Mouse (Mus musculus): ENCODE results near the gene Ptms. TPM values are rescaled to one million over a fixed set of nuclear protein-coding genes. Genes with fewer than 3 reads are reported as not detected.

Ptms gene
- polyA plus RNA-seq, 1 experiment: 330 TPM

GRCm38 (mm10) chr6:124953991-124954715 is 34.2 kb upstream of the Ptms start:
- H3K36me3 ChIP-seq (replicated peaks; ENCODE audit: low read length): peaks cover 66% of the 10 kb centered on the region

DNA sequence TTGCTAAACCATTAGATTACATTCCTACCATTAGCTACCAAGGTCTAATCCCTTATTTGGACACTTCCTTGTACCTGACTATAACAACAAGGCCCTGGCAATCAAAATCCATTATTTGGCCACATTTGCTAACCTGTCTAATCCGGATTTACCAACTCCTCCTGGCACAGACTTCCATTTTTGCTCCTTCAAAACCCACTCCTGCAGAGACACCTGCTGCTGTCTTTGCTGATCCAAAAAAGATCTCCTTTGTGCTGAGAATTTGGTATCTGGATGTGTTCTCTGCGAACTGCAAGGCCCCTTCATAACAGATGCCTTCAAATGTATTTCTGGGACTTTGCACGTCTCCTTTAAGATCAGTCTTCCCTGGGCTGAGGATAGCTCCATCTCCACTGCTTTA is 23.6 kb upstream of the Ptms start:
- H3K4me1 ChIP-seq: peaks cover 3% of the 10 kb centered on the region; the same call in 1 of the 2 replicates
- H3K9me3 ChIP-seq: 0 out of 2 replicates have a peak, but pooled peaks cover 3% of the 10 kb centered on the region
- peaks cover 11% of the 10 kb centered on the region for H3K36me3 ChIP-seq (replicated peaks; ENCODE audit: low read length)
- peaks cover 2% of the 10 kb centered on the region for H3K27me3 ChIP-seq (replicated peaks)
- TF ChIP-seq GATA1 (IDR thresholded peaks at IDR 0.05; ENCODE audit: borderline replicate concordance, low read length): no peak
- TF ChIP-seq FLI1 (IDR thresholded peaks at IDR 0.05; ENCODE audit: low read length): no peak
- no peak overlapping the region for H3K4me3 ChIP-seq (replicated peaks)

More at GRCm38 (mm10) chr6:124953991-124954715, 34.2 kb upstream of the Ptms start:
- peaks cover 10% of the 10 kb centered on the region for H3K4me1 ChIP-seq
- TF ChIP-seq FLI1 (IDR thresholded peaks at IDR 0.05; ENCODE audit: low read length): no peak
- H3K27me3 ChIP-seq (replicated peaks): no peaks in the 10 kb centered on the region
- H3K9me3 ChIP-seq: peaks cover 30% of the 10 kb centered on the region
- H3K4me3 ChIP-seq (replicated peaks): no peak overlapping the region

GRCm38 (mm10) chr6:124941679-124942078 is 21.8 kb upstream of the Ptms start:
- H3K36me3 ChIP-seq (replicated peaks; ENCODE audit: low read length): peaks cover 29% of the 10 kb centered on the region
- H3K4me1 ChIP-seq: peaks cover 3% of the 10 kb centered on the region; the same call in 1 of the 2 replicates
- H3K27me3 ChIP-seq (replicated peaks): peaks cover 2% of the 10 kb centered on the region
- H3K4me3 ChIP-seq (replicated peaks): no peak overlapping the region
- TF ChIP-seq GATA1 (IDR thresholded peaks at IDR 0.05; ENCODE audit: borderline replicate concordance, low read length) (no peak), FLI1 (IDR thresholded peaks at IDR 0.05; ENCODE audit: low read length) (no peak)
- H3K9me3 ChIP-seq: 0 out of 2 replicates have a peak, but pooled peaks cover 3% of the 10 kb centered on the region

- no peak for TF ChIP-seq GATA1 (IDR thresholded peaks at IDR 0.05; ENCODE audit: borderline replicate concordance, low read length)
- no peak for TF ChIP-seq FLI1 (IDR thresholded peaks at IDR 0.05; ENCODE audit: low read length)
- H3K4me3 ChIP-seq (replicated peaks): no peak overlapping the region
- H3K4me1 ChIP-seq: peaks cover 17% of the 10 kb centered on the region
- H3K9me3 ChIP-seq: 0 out of 2 replicates have a peak, but pooled peaks cover 3% of the 10 kb centered on the region
- peaks cover 60% of the 10 kb centered on the region for H3K36me3 ChIP-seq (replicated peaks; ENCODE audit: low read length)
- H3K27me3 ChIP-seq (replicated peaks): peaks cover 2% of the 10 kb centered on the region
These were observed 18.7 kb upstream of the Ptms start for GRCm38 (mm10) chr6:124938554-124938953.

- H3K4me1 ChIP-seq: peaks cover 21% of the 10 kb centered on the region
- peaks cover 68% of the 10 kb centered on the region for H3K36me3 ChIP-seq (replicated peaks; ENCODE audit: low read length)
- H3K4me3 ChIP-seq (replicated peaks): no peak overlapping the region
- no peak for TF ChIP-seq FLI1 (IDR thresholded peaks at IDR 0.05; ENCODE audit: low read length)
- no peak for TF ChIP-seq GATA1 (IDR thresholded peaks at IDR 0.05; ENCODE audit: borderline replicate concordance, low read length)
- no peaks in the 10 kb centered on the region for H3K27me3 ChIP-seq (replicated peaks)
- H3K9me3 ChIP-seq: no peaks in the 10 kb centered on the region
These were observed 17.6 kb upstream of the Ptms start for GRCm38 (mm10) chr6:124937493-124937892.

GRCm38 (mm10) chr6:124936681-124937080 is 16.8 kb upstream of the Ptms start:
- Histone ChIP-seq H3K4me1 (peaks cover 29% of the 10 kb centered on the region), H3K4me3 (replicated peaks) (no peak overlapping the region), H3K36me3 (replicated peaks; ENCODE audit: low read length) (peaks cover 70% of the 10 kb centered on the region), H3K27me3 (replicated peaks) (no peaks in the 10 kb centered on the region), H3K9me3 (no peaks in the 10 kb centered on the region)
- TF ChIP-seq FLI1 (IDR thresholded peaks at IDR 0.05; ENCODE audit: low read length) (no peak), GATA1 (IDR thresholded peaks at IDR 0.05; ENCODE audit: borderline replicate concordance, low read length) (no peak)

DNA sequence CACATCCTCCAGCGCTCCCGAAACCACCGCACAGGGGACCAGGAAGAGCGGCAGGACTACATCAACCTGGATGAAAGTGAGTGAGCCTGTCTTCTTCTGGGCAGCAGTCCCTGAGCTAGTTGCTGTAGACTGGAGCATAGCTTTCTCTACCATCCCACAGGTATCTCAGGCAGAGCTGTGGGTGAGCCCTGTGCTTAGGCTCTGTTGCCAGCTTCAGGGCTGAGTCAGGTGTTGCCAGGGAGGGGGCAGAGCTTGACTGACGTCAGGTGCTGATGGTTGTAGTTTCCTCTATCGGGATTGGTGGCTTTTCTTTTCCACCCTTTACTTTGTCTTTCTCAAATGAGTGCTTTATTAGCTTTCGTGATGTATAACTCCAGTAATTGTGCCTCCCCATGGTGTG is 14.8 kb upstream of the Ptms start:
- TF ChIP-seq GATA1 (IDR thresholded peaks at IDR 0.05; ENCODE audit: borderline replicate concordance, low read length): no peak
- no peak for TF ChIP-seq FLI1 (IDR thresholded peaks at IDR 0.05; ENCODE audit: low read length)

DNA sequence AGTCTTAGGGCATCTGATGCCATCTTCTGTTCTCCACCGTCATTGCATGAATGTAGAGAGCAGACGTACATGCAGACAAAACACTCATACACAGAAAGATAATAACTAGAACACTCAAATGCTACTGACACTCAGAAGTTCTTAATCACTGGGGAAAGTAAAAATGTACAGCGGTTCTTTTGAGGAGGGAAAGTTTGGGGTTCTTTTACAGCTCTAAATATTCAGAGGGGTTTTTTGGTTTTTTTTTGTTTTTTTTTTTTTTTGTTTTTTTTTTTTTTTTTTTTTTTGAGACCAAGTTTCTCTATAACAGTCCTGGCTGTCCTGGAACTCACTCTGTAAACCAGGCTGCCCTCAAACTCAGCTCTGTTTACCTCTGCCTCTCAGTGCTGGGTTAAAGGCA is 13.2 kb upstream of the Ptms start:
- peaks cover 55% of the 10 kb centered on the region for H3K36me3 ChIP-seq (replicated peaks; ENCODE audit: low read length)
- TF ChIP-seq GATA1 (IDR thresholded peaks at IDR 0.05; ENCODE audit: borderline replicate concordance, low read length) (no peak), FLI1 (IDR thresholded peaks at IDR 0.05; ENCODE audit: low read length) (no peak)

More for the DNA sequence above, 14.8 kb upstream of the Ptms start:
- H3K36me3 ChIP-seq (replicated peaks; ENCODE audit: low read length): peaks cover 66% of the 10 kb centered on the region
- peaks cover 36% of the 10 kb centered on the region for H3K4me1 ChIP-seq
- H3K4me3 ChIP-seq (replicated peaks): no peak overlapping the region
- no peaks in the 10 kb centered on the region for H3K27me3 ChIP-seq (replicated peaks)
- no peaks in the 10 kb centered on the region for H3K9me3 ChIP-seq

DNA sequence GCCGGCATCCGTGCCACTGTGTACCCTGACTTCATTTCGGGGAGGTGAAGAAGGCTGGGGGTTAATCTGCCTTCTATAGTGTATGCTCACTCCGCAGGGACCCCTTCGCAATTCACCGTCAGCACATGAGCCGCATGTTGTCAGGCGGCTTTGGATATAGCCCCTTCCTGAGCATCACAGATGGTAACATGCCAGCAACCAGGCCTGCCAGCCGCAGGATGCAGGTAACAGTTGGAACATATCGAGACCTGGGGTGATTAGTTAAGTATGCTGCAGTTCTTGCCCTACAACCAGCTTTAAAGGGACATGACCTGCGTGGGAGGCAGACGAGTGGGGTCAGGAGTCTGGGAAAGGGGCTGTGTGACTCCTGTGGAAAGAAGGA is 12.4 kb upstream of the Ptms start:
- Histone ChIP-seq H3K27me3 (replicated peaks) (no peaks in the 10 kb centered on the region), H3K36me3 (replicated peaks; ENCODE audit: low read length) (peaks cover 47% of the 10 kb centered on the region), H3K4me3 (replicated peaks) (peak overlapping the region; percentile 97), H3K4me1 (peaks cover 36% of the 10 kb centered on the region), H3K9me3 (no peaks in the 10 kb centered on the region)
- TF ChIP-seq FLI1 (IDR thresholded peaks at IDR 0.05; ENCODE audit: low read length) (no peak), GATA1 (IDR thresholded peaks at IDR 0.05; ENCODE audit: borderline replicate concordance, low read length) (no peak)

More for the DNA sequence above, 13.2 kb upstream of the Ptms start:
- no peak overlapping the region for H3K4me3 ChIP-seq (replicated peaks)
- H3K27me3 ChIP-seq (replicated peaks): no peaks in the 10 kb centered on the region
- peaks cover 36% of the 10 kb centered on the region for H3K4me1 ChIP-seq
- H3K9me3 ChIP-seq: no peaks in the 10 kb centered on the region

- H3K9me3 ChIP-seq: no peaks in the 10 kb centered on the region
- TF ChIP-seq FLI1 (IDR thresholded peaks at IDR 0.05; ENCODE audit: low read length) (no peak), GATA1 (IDR thresholded peaks at IDR 0.05; ENCODE audit: borderline replicate concordance, low read length) (no peak)
- peak overlapping the region; percentile 97 for H3K4me3 ChIP-seq (replicated peaks)
- peaks cover 36% of the 10 kb centered on the region for H3K4me1 ChIP-seq
- H3K36me3 ChIP-seq (replicated peaks; ENCODE audit: low read length): peaks cover 41% of the 10 kb centered on the region
- H3K27me3 ChIP-seq (replicated peaks): no peaks in the 10 kb centered on the region
These were observed 11.8 kb upstream of the Ptms start for GRCm38 (mm10) chr6:124931525-124932313.
